In genomic region chr2:169429411-169429810, GRCm38 (mm10) we compare ENCODE assay signal across 34 mouse cellular contexts.
"Had no signal": no experiment of that assay in that cellular context is flagged by ENCODE, and none has a peak within 500 bp of the region (broad histone marks: within the 10 kb centered on the region; RNA-seq: fewer than 3 reads in every experiment).

No protein-coding gene starts in this region.

- H3K4me2 ChIP-seq: heart, embryonic 11.5 days; heart, embryonic 12.5 days; heart, embryonic 13.5 days; heart, embryonic 15.5 days; hindbrain, embryonic 12.5 days; hindbrain, embryonic 13.5 days; hindbrain, embryonic 14.5 days; hindbrain, embryonic 15.5 days; intestine, embryonic 15.5 days; kidney, embryonic 15.5 days had no signal

- H3K4me1 ChIP-seq: heart, embryonic 10.5 days; heart, embryonic 12.5 days; heart, embryonic 13.5 days; heart, embryonic 15.5 days; hindbrain, embryonic 10.5 days; hindbrain, embryonic 12.5 days; intestine, embryonic 15.5 days; kidney, embryonic 15.5 days had no signal

- H3K9ac ChIP-seq: heart, embryonic 12.5 days; heart, embryonic 13.5 days; heart, embryonic 15.5 days; hindbrain, embryonic 12.5 days; hindbrain, embryonic 13.5 days; hindbrain, embryonic 14.5 days; hindbrain, embryonic 15.5 days; intestine, embryonic 15.5 days; kidney, embryonic 15.5 days had no signal

- H3K27ac ChIP-seq: heart, embryonic 10.5 days; heart, embryonic 13.5 days; heart, embryonic 15.5 days; hindbrain, embryonic 10.5 days; hindbrain, embryonic 12.5 days; hindbrain, embryonic 14.5 days; hindbrain, embryonic 15.5 days; hindbrain, postnatal 0 days; intestine, embryonic 15.5 days; kidney, embryonic 15.5 days; kidney, postnatal 0 days; layer of hippocampus, adult 2 months had no signal

- H3K9me3 ChIP-seq: heart, embryonic 10.5 days; heart, embryonic 12.5 days; heart, embryonic 13.5 days; heart, embryonic 15.5 days; hindbrain, embryonic 10.5 days; hindbrain, embryonic 12.5 days; hindbrain, embryonic 13.5 days; hindbrain, embryonic 15.5 days; intestine, embryonic 15.5 days; kidney, embryonic 15.5 days had no signal

- ATAC-seq: hindbrain, embryonic 16.5 days; hindbrain, postnatal 0 days; inflammation-experienced regulatory T-cells, adult 6 months; intestine, embryonic 15.5 days; intestine, embryonic 16.5 days; intestine, postnatal 0 days had no signal

- H3K36me3 ChIP-seq: heart, embryonic 10.5 days; heart, embryonic 12.5 days; heart, embryonic 13.5 days; heart, embryonic 15.5 days; hindbrain, embryonic 10.5 days; hindbrain, embryonic 12.5 days; hindbrain, embryonic 13.5 days; hindbrain, embryonic 15.5 days; intestine, embryonic 15.5 days; kidney, embryonic 15.5 days had no signal

- DNase-seq: heart, postnatal 10 days; heart, postnatal 14 days; heart, postnatal 4 days; kidney, adult 11 months; kidney, adult 18-20 months; kidney, adult 2 months; kidney, adult 8-10 months; kidney, adult 9 months; kidney, postnatal 10 days; kidney, postnatal 14 days; kidney, postnatal 25 days; kidney, postnatal 36 days; kidney, postnatal 4 days; layer of hippocampus, adult 9-11 months; layer of hippocampus, postnatal 36 days had no signal

- H3K4me3 ChIP-seq: heart, embryonic 10.5 days; heart, embryonic 12.5 days; heart, embryonic 13.5 days; heart, embryonic 15.5 days; hindbrain, embryonic 10.5 days; hindbrain, embryonic 12.5 days; hindbrain, embryonic 13.5 days; hindbrain, embryonic 15.5 days; intestine, embryonic 15.5 days; kidney, embryonic 15.5 days; layer of hippocampus, adult 2 months had no signal

- H3K27me3 ChIP-seq: heart, embryonic 12.5 days; heart, embryonic 13.5 days; heart, embryonic 15.5 days; hindbrain, embryonic 12.5 days; hindbrain, embryonic 13.5 days; hindbrain, embryonic 15.5 days; intestine, embryonic 15.5 days; kidney, embryonic 15.5 days had no signal
